Mouse (Mus musculus) B cell, adult 62 days (primary cell): ENCODE data around the gene 4930522H14Rik. TPM values are rescaled to one million over a fixed set of nuclear protein-coding genes. Genes with fewer than 3 reads are reported as not detected.

Source experiments
- total RNA-seq: library from RNA; stranded (reverse); gene quantifications from 4 replicates; pipeline ENCODE4 v1.2.4, GENCODE M21; 2023

Gene 4930522H14Rik
- total RNA-seq: not detected in 4 replicates

DNA sequence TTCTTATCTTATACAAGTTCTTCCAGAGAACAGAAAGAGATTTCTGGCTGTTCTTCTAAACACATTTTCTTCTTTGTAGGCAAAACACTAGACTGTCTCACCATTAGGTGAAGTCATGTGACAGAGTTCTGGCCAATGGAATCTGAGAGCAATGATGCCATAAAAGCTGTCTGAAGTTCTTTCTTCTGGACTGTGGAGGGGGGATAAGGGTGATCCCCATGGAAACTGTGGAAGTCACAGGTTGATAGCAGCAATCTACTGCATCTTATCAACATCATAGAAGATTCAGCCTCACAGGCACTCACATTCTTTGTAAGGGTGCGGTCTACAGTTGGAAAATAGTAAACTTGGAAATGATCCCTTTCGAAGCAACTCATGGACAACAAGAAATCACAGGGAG, at the start of gene 4930522H14Rik:
Gene 4930522H14Rik, minus strand, starts transcription at position 187 of the 400 bp plus-strand sequence.

DNA sequence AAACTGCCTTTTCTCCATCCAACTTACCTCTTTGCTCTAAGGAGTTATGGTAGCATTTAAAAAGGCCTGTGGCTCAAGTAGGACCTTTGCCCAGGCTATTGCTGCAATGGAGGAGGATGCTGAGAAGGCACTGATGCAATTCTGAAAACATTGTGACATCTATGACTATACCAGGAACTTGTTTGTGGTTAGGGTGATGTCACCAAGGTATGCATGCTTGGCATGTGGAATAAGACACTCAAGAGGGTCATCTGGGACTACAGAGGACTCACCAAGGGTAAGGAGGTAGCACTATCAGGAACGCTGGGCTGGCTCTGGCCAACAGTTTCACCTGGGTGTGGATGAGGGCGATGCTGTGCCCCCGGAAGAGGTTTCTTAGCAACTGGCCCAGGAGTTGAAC, 46.5 kb downstream of the 4930522H14Rik start, which contains the start of gene Rnf11:
Gene Rnf11, minus strand, starts transcription at position 108 of the 400 bp plus-strand sequence.

Other genes with a start within 250 kb of the 4930522H14Rik start
- gene Ttc39a, start 124.7 kb downstream of the 4930522H14Rik start, total RNA-seq: 0.47 TPM in 1 of 4 replicates, not detected in the others
- gene Rnf11, start 46.6 kb downstream of the 4930522H14Rik start, total RNA-seq: 17.9 to 20.1 TPM (median 19.5 TPM) in 4 replicates
- 7.0 to 9.8 TPM (median 7.1 TPM) in 4 replicates for gene Cdkn2c, start 135.9 kb upstream of the 4930522H14Rik start, total RNA-seq
- gene Faf1, start 145.3 kb upstream of the 4930522H14Rik start, total RNA-seq: 26.3 to 28.1 TPM (median 26.8 TPM) in 4 replicates